Mouse (Mus musculus) liver, embryonic 14.5 days (tissue): ENCODE data around the gene Slc16a5.
A peak's percentile ranks its signal among the peaks of the same experiment; 100 is the strongest.

ENCODE experiments used
- CTCF ChIP-seq: IDR thresholded peaks from 2 replicates; pipeline ENCODE4 v1.5.1; 2016; ENCODE audit warnings: antibody characterized with exemption, low read depth, control low read depth
- EP300 ChIP-seq: IDR thresholded peaks from 2 replicates; pipeline ENCODE4 v1.6.1; 2016; ENCODE audit warnings: antibody characterized with exemption, low read depth

- TF ChIP-seq CTCF: peak; percentile 90
- TF ChIP-seq EP300: no peak
Measured at GRCm38 (mm10) chr11:115491356-115492083, 29.2 kb downstream of the Slc16a5 start, which contains the start of gene Nt5c.
